Mouse (Mus musculus) CD4-positive, CD25-positive, alpha-beta regulatory T cell, adult 4 months (primary cell): ENCODE data around the gene Itpkc. TPM values are rescaled to one million over a fixed set of nuclear protein-coding genes. Genes with fewer than 3 reads are reported as not detected.

ENCODE experiments used
- ATAC-seq: one replicate; pipeline ENCODE4 v1.8.0; 2017
- polyA plus RNA-seq, 2 experiments: library from polyadenylated mRNA; unstranded; fragments of 100-300 nt; shearing (Covaris generic); gene quantifications; one replicate each; pipeline ENCODE4 v1.2.1; 2017

Gene Itpkc
- polyA plus RNA-seq, 2 experiments from 2014 or later: 1.9 to 2.5 TPM

DNA sequence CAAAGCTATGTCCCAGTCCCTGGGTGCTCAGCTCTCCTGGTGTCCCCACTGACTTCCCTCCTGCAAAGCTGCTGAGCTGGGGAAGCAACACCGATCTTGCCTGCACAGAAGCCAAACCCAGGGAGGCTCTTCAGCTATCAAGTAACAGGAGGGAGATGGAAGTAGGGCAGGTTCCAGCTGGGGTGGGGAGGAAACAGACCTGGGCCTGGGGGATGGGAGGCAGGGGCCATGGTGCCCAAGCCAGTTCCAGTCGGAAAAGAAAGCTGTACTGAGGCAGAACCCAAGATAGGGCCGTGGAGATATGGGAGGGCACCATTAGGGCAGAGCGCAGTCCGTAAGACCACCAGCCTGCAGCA, 65.0 kb downstream of the Itpkc start:
- ATAC-seq: no peak

DNA sequence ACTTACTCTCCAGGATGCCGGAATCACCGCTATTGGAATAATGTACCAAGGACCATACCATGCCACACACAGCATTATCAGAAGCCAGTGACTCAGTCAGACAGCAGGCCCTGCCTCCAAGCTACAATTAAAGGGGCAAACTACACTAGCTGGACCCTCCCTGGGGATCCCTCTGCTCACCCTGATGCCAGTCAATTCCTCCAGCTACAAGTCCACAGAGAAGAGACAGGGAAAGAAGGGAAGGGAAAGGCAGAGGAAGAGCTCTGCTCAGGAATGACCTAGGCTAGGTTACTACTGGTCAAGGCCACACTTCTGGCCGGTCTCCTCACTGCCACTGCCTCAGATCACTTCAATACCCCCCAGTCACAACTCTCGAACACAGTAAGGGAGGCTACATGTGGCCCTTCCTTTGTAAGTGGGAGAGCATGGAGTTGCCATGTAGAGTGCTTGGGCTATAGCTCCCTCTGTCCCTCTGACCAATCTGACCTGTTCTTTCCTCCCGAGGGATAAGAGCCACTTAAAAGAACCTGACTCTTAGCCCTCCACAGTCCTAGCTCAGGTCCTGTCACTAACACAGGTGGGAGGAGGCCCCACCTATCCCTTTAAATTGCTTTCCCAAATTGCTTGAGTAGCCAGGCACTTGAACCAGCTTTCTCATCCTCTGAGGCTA, 65.5 kb downstream of the Itpkc start:
- no peak for ATAC-seq

DNA sequence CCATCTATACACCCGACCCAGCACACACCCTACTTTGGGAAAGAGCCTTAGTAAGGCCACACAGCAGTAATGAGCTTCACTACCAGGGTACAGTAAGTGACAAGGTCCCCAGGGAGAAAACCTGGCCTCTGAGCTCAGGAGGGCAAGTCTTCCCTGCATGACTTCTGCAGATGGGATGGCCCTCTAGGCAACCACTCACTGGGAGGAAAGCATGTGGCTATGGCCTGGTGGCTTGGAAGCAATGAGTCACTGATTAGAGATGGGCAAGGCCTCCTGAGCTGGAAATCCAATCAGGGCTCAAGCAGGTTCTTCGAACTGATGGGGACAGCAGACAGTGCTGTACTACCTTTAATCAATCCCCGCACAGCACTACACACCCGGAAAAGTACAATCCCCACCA, 66.7 kb downstream of the Itpkc start:
- ATAC-seq: no peak

DNA sequence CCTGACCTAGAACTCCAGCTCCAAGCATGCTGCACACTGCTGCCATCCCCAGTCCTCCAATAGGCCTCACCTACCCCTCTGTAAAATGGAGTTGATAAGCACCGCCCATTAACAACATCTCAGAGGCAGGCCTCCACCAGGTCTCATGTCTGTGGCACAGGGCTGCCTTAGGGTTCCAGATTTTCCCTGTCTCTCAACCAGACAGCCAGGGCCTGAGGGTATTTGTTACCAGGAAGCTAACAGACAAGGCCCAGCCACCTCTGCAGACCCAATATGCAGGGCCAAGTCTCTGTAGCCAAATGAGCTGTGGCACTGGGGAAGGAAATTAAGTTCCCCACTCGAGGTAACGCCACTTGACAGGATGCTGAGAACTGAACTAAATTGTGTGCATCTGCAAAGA, 67.5 kb downstream of the Itpkc start:
- no peak for ATAC-seq

DNA sequence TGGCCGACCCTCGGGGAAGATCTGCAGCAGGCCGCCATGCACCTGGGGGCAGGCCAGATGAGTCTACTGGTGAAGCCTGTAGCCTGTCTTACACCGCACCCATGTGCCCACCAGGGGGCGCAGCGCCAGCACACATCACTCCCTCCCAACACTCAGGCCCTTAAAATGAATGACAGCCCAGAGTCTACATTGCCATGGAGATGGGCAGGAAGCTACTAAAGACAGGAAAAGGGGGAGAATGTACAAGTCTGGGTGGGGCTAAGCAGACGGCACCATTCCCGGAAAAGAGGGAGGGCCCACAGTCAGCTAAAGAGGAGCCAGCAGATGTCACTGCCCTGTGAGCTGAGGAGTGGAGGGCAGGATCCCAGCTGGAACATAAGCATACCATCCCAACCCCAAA, 68.6 kb downstream of the Itpkc start:
- peak; percentile 94 for ATAC-seq

DNA sequence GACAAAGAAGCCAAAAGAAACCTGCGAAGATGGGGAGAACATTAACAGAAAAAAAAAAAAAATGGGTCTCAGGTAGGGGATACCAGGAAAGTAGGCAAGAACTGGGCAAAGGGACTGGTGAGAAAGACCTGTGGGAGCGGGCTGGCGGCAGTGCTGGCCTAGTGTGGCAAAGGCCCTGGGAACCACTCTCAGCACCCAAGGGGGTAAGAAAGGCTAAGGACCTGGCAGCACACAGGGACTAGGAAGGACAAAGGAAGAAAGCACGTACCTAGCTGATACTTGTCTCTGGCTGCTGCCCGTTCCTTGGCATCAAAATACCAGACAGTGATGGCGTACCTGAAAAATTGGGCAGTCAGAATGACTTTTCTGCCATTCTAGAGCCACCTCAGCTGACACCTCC, 69.2 kb downstream of the Itpkc start:
- no peak for ATAC-seq

DNA sequence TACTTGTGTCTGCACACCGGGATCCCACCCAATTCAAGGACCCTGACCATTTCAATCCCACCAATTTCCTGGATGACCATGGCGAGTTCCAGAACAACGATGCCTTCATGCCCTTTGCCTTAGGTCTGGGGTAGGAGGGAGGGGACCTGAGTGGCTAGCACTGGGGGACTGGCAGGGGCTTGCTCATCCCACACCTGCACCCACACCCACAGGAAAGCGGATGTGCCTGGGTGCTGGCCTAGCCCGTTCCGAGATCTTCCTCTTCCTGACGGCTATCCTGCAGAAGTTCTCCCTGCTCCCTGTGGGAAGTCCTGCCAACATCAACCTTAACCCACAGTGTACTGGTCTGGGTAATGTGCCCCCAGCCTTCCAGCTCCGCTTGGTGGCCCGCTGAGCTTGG, 70.3 kb downstream of the Itpkc start:
- ATAC-seq: no peak

Other genes starting within 250 kb of the Itpkc start
- gene Cyp2a12, start 199.6 kb downstream of the Itpkc start, polyA plus RNA-seq: not detected
- not detected for gene Cyp2f2, start 108.8 kb downstream of the Itpkc start, polyA plus RNA-seq
- gene Cyp2t4, start 74.9 kb downstream of the Itpkc start, polyA plus RNA-seq: under 1 TPM in 1 of 2 experiments, not detected in 1; 0.78 TPM
- gene Egln2, start 61.9 kb downstream of the Itpkc start, polyA plus RNA-seq: 10 to 100 TPM; 16.8 to 16.9 TPM
- 100 to 1,000 TPM; 118 to 144 TPM for gene Rab4b, start 49.8 kb downstream of the Itpkc start, polyA plus RNA-seq
- not detected for gene Gm21983, start 47.6 kb downstream of the Itpkc start, polyA plus RNA-seq
- under 1 TPM in 1 of 2 experiments, not detected in 1; 0.52 TPM for gene Mia, start 47.5 kb downstream of the Itpkc start, polyA plus RNA-seq
- gene BC024978, start 32.9 kb downstream of the Itpkc start, polyA plus RNA-seq: 1 to 10 TPM; 3.8 to 6.0 TPM
- 10 to 100 TPM; 60.9 to 76.3 TPM for gene Snrpa, start 32.4 kb downstream of the Itpkc start, polyA plus RNA-seq
- 10 to 100 TPM in 1 of 2 experiments, 1 to 10 TPM in 1; 8.7 to 10.8 TPM for gene Coq8b, start 4.4 kb upstream of the Itpkc start, polyA plus RNA-seq
- under 1 TPM; 0.11 to 0.25 TPM for gene Numbl, start 29.8 kb upstream of the Itpkc start, polyA plus RNA-seq
- 1 to 10 TPM in 1 of 2 experiments, under 1 TPM in 1; 0.77 to 2.0 TPM for gene Ltbp4, start 109.0 kb upstream of the Itpkc start, polyA plus RNA-seq
- 10 to 100 TPM; 49.2 to 76.0 TPM for gene Shkbp1, start 127.4 kb upstream of the Itpkc start, polyA plus RNA-seq
- gene Gm20479, start 128.8 kb upstream of the Itpkc start, polyA plus RNA-seq: not detected
- gene Sptbn4, start 219.0 kb upstream of the Itpkc start, polyA plus RNA-seq: under 1 TPM; 0.28 to 0.32 TPM
- gene Blvrb, start 219.3 kb upstream of the Itpkc start, polyA plus RNA-seq: 10 to 100 TPM; 14.1 to 19.9 TPM
- gene Sertad3, start 245.1 kb upstream of the Itpkc start, polyA plus RNA-seq: 10 to 100 TPM; 50.9 to 60.1 TPM